Mouse (Mus musculus) neural tube, embryonic 11.5 days (tissue): ENCODE data around the gene Cldn13. TPM values are rescaled to one million over a fixed set of nuclear protein-coding genes. Genes with fewer than 3 reads are reported as not detected.
A peak's percentile ranks its signal among the peaks of the same experiment; 100 is the strongest.

Experiments used
- ATAC-seq: fragments of 200-750 bp; cut with Nextera tagmentation; 2 replicates; pipeline ENCODE4 v1.8.0; 2017; ENCODE audit warnings: moderate number of reproducible peaks, mild to moderate bottlenecking, moderate TSS enrichment, moderate library complexity; ENCODE audit not compliant: insufficient read depth, low FRiP score, low TSS enrichment
- DNase-seq: peaks from one replicate; pipeline ENCODE4 v3.0.0-alpha.2; 2015; ENCODE audit warnings: low spot score
- H3K27ac ChIP-seq: fragments of 300-500 bp; sonication (generic); 2 replicates; pipeline ENCODE4 v1.5.1; 2014; ENCODE audit warnings: low read depth, mild to moderate bottlenecking, low read length
- H3K27me3 ChIP-seq: fragments of 300-500 bp; sonication (generic); 2 replicates; pipeline ENCODE4 v1.6.1; 2014; ENCODE audit warnings: mild to moderate bottlenecking, low read length, mixed read lengths; ENCODE audit not compliant: control insufficient read depth, insufficient read depth
- H3K36me3 ChIP-seq: fragments of 300-500 bp; sonication (generic); 2 replicates; pipeline ENCODE4 v1.6.1; 2014; ENCODE audit warnings: mild to moderate bottlenecking, low read length, moderate library complexity, mixed read lengths; ENCODE audit not compliant: control insufficient read depth, insufficient read depth
- H3K4me1 ChIP-seq: fragments of 300-500 bp; sonication (generic); 2 replicates; pipeline ENCODE4 v1.6.1; 2014; ENCODE audit warnings: low read length, mixed read lengths; ENCODE audit not compliant: control insufficient read depth, insufficient read depth
- H3K4me2 ChIP-seq: fragments of 300-500 bp; sonication (generic); 2 replicates; pipeline ENCODE4 v1.6.1; 2014; ENCODE audit warnings: low read depth, mild to moderate bottlenecking, moderate library complexity
- H3K4me3 ChIP-seq: fragments of 300-500 bp; sonication (generic); 2 replicates; pipeline ENCODE4 v1.5.1; 2014; ENCODE audit warnings: low read depth, low read length
- H3K9ac ChIP-seq: fragments of 300-500 bp; sonication (generic); 2 replicates; pipeline ENCODE4 v1.6.1; 2014; ENCODE audit warnings: mild to moderate bottlenecking, low read length
- H3K9me3 ChIP-seq: fragments of 300-500 bp; sonication (generic); 2 replicates; pipeline ENCODE4 v1.6.1; 2016; ENCODE audit warnings: low read length; ENCODE audit not compliant: control insufficient read depth
- WGBS: fragments of 180-500 bp; shearing (Covaris S2); extraction: QIAGEN DNeasy Blood & Tissue Kit; methylation state at CpG from one replicate; pipeline ENCODE4 v1.1.7; 2014; 5-methylcytosine and 5-hydroxymethylcytosine counted together
- polyA plus RNA-seq: library from polyadenylated mRNA; unstranded; fragments of >200 nt; fragmentation: Nextera tagmentation; extraction: Ambion mirVana; gene quantifications from 2 replicates; pipeline ENCODE4 v1.2.1, GENCODE M21; 2014

Cldn13 gene
- polyA plus RNA-seq, 1 experiment from 2014 or later: 4.0 TPM

- ATAC-seq (no peak), DNase-seq (no peak)
- no peak overlapping the region for H3K9ac ChIP-seq
- H3K27me3 ChIP-seq: no peaks in the 10 kb centered on the region
- WGBS: 77% methylated on average over 8 of the region's 8 CpGs
- no peak overlapping the region for H3K27ac ChIP-seq
- no peaks in the 10 kb centered on the region for H3K4me1 ChIP-seq
- H3K36me3 ChIP-seq: no peaks in the 10 kb centered on the region
- H3K9me3 ChIP-seq: no peaks in the 10 kb centered on the region
- H3K4me3 ChIP-seq: no peak overlapping the region
- no peak overlapping the region for H3K4me2 ChIP-seq
Observed at GRCm38 (mm10) chr5:134891552-134891951, 23.8 kb downstream of the Cldn13 start.

GRCm38 (mm10) chr5:134890601-134891054 is 24.7 kb downstream of the Cldn13 start:
- H3K4me3 ChIP-seq: no peak overlapping the region
- H3K27me3 ChIP-seq: no peaks in the 10 kb centered on the region
- H3K27ac ChIP-seq: no peak overlapping the region
- WGBS: 88% methylated on average over 6 of the region's 6 CpGs
- no peaks in the 10 kb centered on the region for H3K4me1 ChIP-seq
- H3K36me3 ChIP-seq: no peaks in the 10 kb centered on the region
- no peak for DNase-seq
- ATAC-seq: no peak
- no peak overlapping the region for H3K9ac ChIP-seq
- H3K9me3 ChIP-seq: no peaks in the 10 kb centered on the region
- H3K4me2 ChIP-seq: no peak overlapping the region

- no peak overlapping the region for H3K9ac ChIP-seq
- H3K4me1 ChIP-seq: no peaks in the 10 kb centered on the region
- ATAC-seq (no peak), DNase-seq (no peak)
- WGBS: 86% methylated on average over 7 of the region's 7 CpGs
- no peak overlapping the region for H3K27ac ChIP-seq
- no peaks in the 10 kb centered on the region for H3K27me3 ChIP-seq
- H3K36me3 ChIP-seq: no peaks in the 10 kb centered on the region
- H3K4me3 ChIP-seq: no peak overlapping the region
- H3K4me2 ChIP-seq: no peak overlapping the region
- H3K9me3 ChIP-seq: no peaks in the 10 kb centered on the region
Observed at GRCm38 (mm10) chr5:134888505-134888904, 26.8 kb downstream of the Cldn13 start.

- Histone ChIP-seq H3K27ac (no peak overlapping the region), H3K9me3 (no peaks in the 10 kb centered on the region), H3K9ac (no peak overlapping the region; the same call in 1 of the 2 replicates), H3K4me2 (no peak overlapping the region), H3K4me1 (no peaks in the 10 kb centered on the region), H3K36me3 (no peaks in the 10 kb centered on the region), H3K4me3 (no peak overlapping the region), H3K27me3 (no peaks in the 10 kb centered on the region)
- no peak for ATAC-seq
- WGBS: 62% methylated on average over 18 of the region's 18 CpGs
- peak; percentile 30 for DNase-seq
Observed at GRCm38 (mm10) chr5:134887447-134888335, 27.6 kb downstream of the Cldn13 start.

- H3K4me3 ChIP-seq: no peak overlapping the region
- no peak overlapping the region for H3K9ac ChIP-seq
- no peaks in the 10 kb centered on the region for H3K27me3 ChIP-seq
- no peak overlapping the region for H3K27ac ChIP-seq
- no peaks in the 10 kb centered on the region for H3K4me1 ChIP-seq
- no peak for DNase-seq
- H3K4me2 ChIP-seq: no peak overlapping the region
- ATAC-seq: no peak
- no peaks in the 10 kb centered on the region for H3K36me3 ChIP-seq
- H3K9me3 ChIP-seq: no peaks in the 10 kb centered on the region
- WGBS: 68% methylated on average over 3 of the region's 3 CpGs
Observed at GRCm38 (mm10) chr5:134883077-134883476, 32.2 kb downstream of the Cldn13 start.

- Histone ChIP-seq H3K4me2 (no peak overlapping the region), H3K36me3 (no peaks in the 10 kb centered on the region), H3K27me3 (no peaks in the 10 kb centered on the region), H3K27ac (no peak overlapping the region), H3K9ac (no peak overlapping the region), H3K9me3 (no peaks in the 10 kb centered on the region), H3K4me1 (no peaks in the 10 kb centered on the region), H3K4me3 (no peak overlapping the region)
- whole genome bisulfite sequencing: 76% methylated on average over 10 of the region's 10 CpGs
- ATAC-seq (no peak), DNase-seq (no peak)
Observed at GRCm38 (mm10) chr5:134876801-134877200, 38.5 kb downstream of the Cldn13 start.

- ATAC-seq: no peak
Observed at GRCm38 (mm10) chr5:134875245-134875644, 40.1 kb downstream of the Cldn13 start.

GRCm38 (mm10) chr5:134873956-134874879 is 41.1 kb downstream of the Cldn13 start:
- WGBS: 81% methylated on average over 21 of the region's 21 CpGs
- no peak overlapping the region for H3K27ac ChIP-seq
- ATAC-seq: no peak

More at GRCm38 (mm10) chr5:134875245-134875644, 40.1 kb downstream of the Cldn13 start:
- Histone ChIP-seq H3K9ac (no peak overlapping the region), H3K27me3 (no peaks in the 10 kb centered on the region), H3K4me1 (no peaks in the 10 kb centered on the region), H3K9me3 (no peaks in the 10 kb centered on the region), H3K4me2 (no peak overlapping the region), H3K36me3 (no peaks in the 10 kb centered on the region), H3K27ac (no peak overlapping the region), H3K4me3 (no peak overlapping the region)
- WGBS: 89% methylated on average over 5 of the region's 5 CpGs
- DNase-seq: no peak

More at GRCm38 (mm10) chr5:134873956-134874879, 41.1 kb downstream of the Cldn13 start:
- Histone ChIP-seq H3K4me3 (no peak overlapping the region), H3K4me2 (no peak overlapping the region), H3K9ac (no peak overlapping the region), H3K27me3 (no peaks in the 10 kb centered on the region), H3K4me1 (no peaks in the 10 kb centered on the region), H3K36me3 (no peaks in the 10 kb centered on the region), H3K9me3 (no peaks in the 10 kb centered on the region)
- DNase-seq: no peak
